Mouse (Mus musculus): ENCODE data around the gene Zfp142. TPM values are rescaled to one million over a fixed set of nuclear protein-coding genes. Genes with fewer than 3 reads are reported as not detected.

Zfp142 gene
- 10 to 100 TPM in 1 of 2 experiments, 1 to 10 TPM in 1; 8.1 to 15.5 TPM for total RNA-seq (2021)
- long read RNA-seq, experiment 1, partial matches to known transcripts: 2 of 3 reads
- long read RNA-seq, experiment 1, other reads (novel, unspliced or antisense): 1 of 3 reads
- long read RNA-seq, experiment 2, full-length matches to known transcripts: 1 of 2 reads
- long read RNA-seq, experiment 2, partial matches to known transcripts: 0 of 2 reads
- long read RNA-seq, experiment 2, other reads (novel, unspliced or antisense): 1 of 2 reads

- Histone ChIP-seq H3K4me3 (peak within 1 kb of the TSS; percentile 99), H3K27ac (peak within 1 kb of the TSS; percentile 96)
- TF ChIP-seq CTCF (IDR thresholded peaks at IDR 0.05): peak; percentile 17; the same call in 1 of the 2 replicates
- peak; percentile 99 for DNase-seq
- intact Hi-C loops (cut with DNase I): loop anchor here (5.0 to 10.0 kb wide), 4 partner anchors 81 to 729 kb away; partner anchors contain the start of genes Aamp, Cnot9, Dnpep and Pnkd
Observed at GRCm38 (mm10) chr1:74587773-74588445, at the start of gene Zfp142, which contains the start of gene Bcs1l. Zfp142 (minus strand) TSS chr1:74588246. Bcs1l (plus strand) TSS chr1:74588289.

DNA sequence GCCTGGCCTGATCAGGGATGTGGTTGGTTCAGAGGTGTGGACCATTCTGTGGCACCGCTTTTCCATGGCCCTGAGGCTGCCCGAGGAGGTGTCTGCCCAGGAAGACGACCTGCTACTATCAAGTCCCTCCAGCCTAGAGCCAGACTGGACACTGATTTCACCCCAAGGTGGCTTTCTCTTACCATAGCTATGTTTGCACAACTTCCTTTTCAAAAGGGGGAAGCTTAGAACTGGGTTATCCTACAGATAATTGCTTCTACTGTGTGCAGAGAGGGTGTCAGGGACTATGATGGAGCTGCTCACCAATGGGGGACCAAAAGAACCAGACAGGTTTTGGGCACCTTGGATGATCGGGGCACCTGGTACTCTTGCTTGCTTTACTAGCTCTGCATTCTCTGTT lies 44.7 kb upstream of the Zfp142 start:
- H3K4me3 ChIP-seq: no peak overlapping the region
- TF ChIP-seq CTCF (IDR thresholded peaks at IDR 0.05): no peak
- no peak overlapping the region for H3K27ac ChIP-seq
- DNase-seq: no peak
- intact Hi-C loops (cut with DNase I): no loop called here

DNA sequence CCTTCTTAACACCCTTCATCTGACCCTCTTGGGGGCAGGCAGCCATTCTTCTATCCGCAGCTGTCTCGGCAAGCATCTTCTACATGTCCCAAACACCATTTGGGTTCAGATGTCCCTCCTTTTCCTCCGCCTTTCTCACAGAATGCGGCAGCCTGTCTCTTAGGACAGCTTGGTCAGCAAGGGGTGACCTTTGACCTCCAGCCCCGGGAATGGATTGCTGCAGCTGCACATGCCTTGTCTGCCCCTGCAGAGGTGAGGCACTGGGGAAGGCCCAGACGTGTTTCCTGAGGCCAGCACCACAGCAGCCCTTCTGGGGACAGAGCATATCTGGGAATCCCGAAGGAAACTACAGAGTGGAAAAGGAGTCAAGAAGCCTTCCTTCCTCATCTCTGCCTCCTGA lies 40.0 kb upstream of the Zfp142 start:
- intact Hi-C loops (cut with DNase I): no loop called here

GRCm38 (mm10) chr1:74626076-74626475 lies 38.0 kb upstream of the Zfp142 start:
- DNase-seq: no peak
- TF ChIP-seq CTCF (IDR thresholded peaks at IDR 0.05): no peak
- H3K27ac ChIP-seq: no peak overlapping the region
- intact Hi-C loops (cut with DNase I): no loop called here
- H3K4me3 ChIP-seq: no peak overlapping the region

More for the DNA sequence above, 40.0 kb upstream of the Zfp142 start:
- H3K27ac ChIP-seq: no peak overlapping the region
- no peak for TF ChIP-seq CTCF (IDR thresholded peaks at IDR 0.05)
- no peak for DNase-seq
- H3K4me3 ChIP-seq: no peak overlapping the region

GRCm38 (mm10) chr1:74624183-74624582 lies 36.1 kb upstream of the Zfp142 start:
- DNase-seq: no peak
- Histone ChIP-seq H3K4me3 (no peak overlapping the region), H3K27ac (no peak overlapping the region)
- intact Hi-C loops (cut with DNase I): no loop called here
- TF ChIP-seq CTCF (IDR thresholded peaks at IDR 0.05): no peak

DNA sequence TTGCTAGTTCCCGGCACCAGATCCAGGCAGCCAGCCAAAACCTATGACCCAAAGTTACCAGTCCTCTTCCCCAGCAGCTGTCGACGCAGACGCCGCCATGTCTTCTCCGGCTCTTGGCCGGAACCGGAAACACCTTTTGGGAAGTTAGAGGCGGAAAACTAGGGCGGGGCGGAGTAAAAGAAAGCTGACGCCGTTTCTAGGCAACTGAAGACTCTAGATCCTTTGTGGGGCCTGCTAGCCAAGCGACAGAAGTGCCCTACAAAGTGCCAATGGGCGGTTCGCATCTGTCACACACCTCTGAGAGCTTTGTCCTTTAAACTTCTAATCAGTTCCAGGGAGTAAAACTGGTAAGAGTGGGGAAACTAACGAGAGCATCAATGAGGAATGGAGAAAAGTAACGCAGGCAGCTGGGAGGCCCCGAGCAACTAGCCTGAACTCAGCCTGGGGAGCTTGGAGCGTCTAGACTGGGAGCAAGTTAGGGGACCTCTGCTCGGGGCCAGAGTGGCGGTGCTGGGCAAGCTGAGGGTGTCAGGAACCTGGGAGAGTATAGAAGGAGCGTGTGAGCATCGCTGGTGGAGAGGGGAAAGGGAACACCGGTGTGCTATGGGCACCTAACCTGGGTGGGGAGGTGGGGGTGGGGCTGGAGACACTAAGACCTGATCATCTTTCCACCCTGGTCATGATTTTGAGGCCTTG lies 13.4 kb upstream of the Zfp142 start, which contains the start of the genes Rnf25 and Stk36:
Rnf25 (minus strand) TSS at position 131 of the 696 bp plus-strand sequence.
Stk36 (plus strand) TSS at position 179 of the 696 bp plus-strand sequence.
- intact Hi-C loops (cut with DNase I): no loop called here
- DNase-seq: peak; percentile 90
- Histone ChIP-seq H3K27ac (peak within 1 kb of the TSS; percentile 92), H3K4me3 (peak within 1 kb of the TSS; percentile 90)
- TF ChIP-seq CTCF (IDR thresholded peaks at IDR 0.05): no peak

DNA sequence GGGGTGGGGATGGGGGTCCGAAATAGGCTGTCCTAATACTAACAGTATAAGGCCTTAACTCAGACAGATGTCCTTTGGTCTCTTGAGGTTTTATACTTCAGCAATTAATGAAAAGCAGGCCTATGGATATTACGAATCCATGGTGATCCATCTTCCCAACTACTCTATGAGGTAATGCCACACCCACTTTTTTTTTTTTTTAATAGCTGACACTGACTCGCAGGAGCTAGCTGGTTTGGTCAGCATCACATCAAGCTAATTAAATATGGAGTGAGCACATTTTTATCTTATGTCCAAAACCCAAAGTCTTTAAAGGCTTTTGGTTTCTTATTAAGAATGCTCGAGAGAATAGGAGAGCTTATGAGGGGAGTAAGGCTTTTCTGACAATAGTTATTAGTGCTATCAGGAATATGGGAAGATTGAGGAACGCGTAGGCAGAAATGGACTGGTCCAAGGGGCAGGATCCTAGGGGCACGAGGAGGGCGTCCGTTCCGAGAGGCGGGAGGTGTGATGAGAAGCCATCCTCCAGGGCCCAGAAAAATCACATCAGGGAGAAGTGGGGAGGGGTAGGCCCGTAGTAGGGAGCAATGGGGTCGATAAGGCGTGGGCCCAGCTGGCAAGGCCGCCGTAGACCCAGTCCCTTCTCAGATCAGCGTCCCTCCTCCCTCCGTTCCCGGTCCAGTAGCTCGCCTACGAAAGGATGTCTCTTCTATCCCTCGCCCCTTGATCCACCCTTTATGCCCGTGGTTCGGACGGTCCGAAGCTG lies 12.6 kb upstream of the Zfp142 start:
- intact Hi-C loops (cut with DNase I): no loop called here
- peak overlapping the region; percentile 92 for H3K27ac ChIP-seq
- DNase-seq: no peak
- TF ChIP-seq CTCF (IDR thresholded peaks at IDR 0.05): no peak
- peak overlapping the region; percentile 90 for H3K4me3 ChIP-seq

GRCm38 (mm10) chr1:74594434-74594833 lies 6.4 kb upstream of the Zfp142 start:
- intact Hi-C loops (cut with DNase I): no loop called here
- DNase-seq: no peak
- TF ChIP-seq CTCF (IDR thresholded peaks at IDR 0.05): no peak
- no peak overlapping the region for H3K4me3 ChIP-seq
- no peak overlapping the region for H3K27ac ChIP-seq

DNA sequence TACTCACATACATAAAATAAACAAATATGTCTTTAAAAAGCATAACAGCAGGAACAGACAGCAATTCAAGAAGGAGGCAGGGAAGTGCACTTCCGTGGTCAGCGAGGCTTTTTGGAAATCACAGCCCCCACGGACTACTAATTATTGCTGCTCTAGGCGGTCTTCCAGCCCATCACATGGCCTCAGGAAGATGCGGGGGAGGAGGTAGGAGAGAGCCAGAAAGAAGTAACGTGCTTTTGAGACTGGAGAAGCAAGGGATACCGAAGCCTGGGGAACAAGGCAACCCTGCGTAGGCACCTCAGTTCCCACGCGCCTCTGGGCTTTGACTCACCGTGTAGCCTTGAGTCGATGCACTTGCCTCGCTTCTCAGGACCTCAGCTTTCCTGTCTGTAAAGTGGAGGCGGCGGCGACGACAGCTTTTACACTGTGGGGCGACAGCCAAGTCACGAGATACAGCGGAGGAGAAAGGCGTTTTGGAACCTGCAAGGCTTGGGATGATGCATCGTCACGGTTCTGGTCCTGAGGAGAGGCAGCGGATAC lies 743 bp downstream of the Zfp142 start:
- peak; percentile 40 for DNase-seq
- no peak for TF ChIP-seq CTCF (IDR thresholded peaks at IDR 0.05)
- intact Hi-C loops (cut with DNase I): loop anchor here (5.0 to 10.0 kb wide), 4 partner anchors 80 to 730 kb away; partner anchors contain the start of genes Aamp, Cnot9, Dnpep and Pnkd
- Histone ChIP-seq H3K27ac (peak overlapping the region; percentile 96), H3K4me3 (peak overlapping the region; percentile 99)

GRCm38 (mm10) chr1:74584616-74585398 lies 3.2 kb downstream of the Zfp142 start:
- peak; percentile 61 for DNase-seq
- Histone ChIP-seq H3K4me3 (peak overlapping the region; percentile 39), H3K27ac (peak overlapping the region; percentile 96)
- no peak for TF ChIP-seq CTCF (IDR thresholded peaks at IDR 0.05)
- intact Hi-C loops (cut with DNase I): loop anchor here (5.0 to 10.0 kb wide), 4 partner anchors 78 to 732 kb away; partner anchors contain the start of genes Aamp, Cnot9, Dnpep and Pnkd

- intact Hi-C loops (cut with DNase I): loop anchor here (10.0 kb wide), 1 partner anchor 298 kb away; the partner anchor contains the start of genes Aamp and Pnkd
Observed at GRCm38 (mm10) chr1:74582621-74583020, 5.4 kb downstream of the Zfp142 start.

More at GRCm38 (mm10) chr1:74582621-74583020, 5.4 kb downstream of the Zfp142 start:
- Histone ChIP-seq H3K27ac (no peak overlapping the region), H3K4me3 (no peak overlapping the region)
- no peak for DNase-seq
- TF ChIP-seq CTCF (IDR thresholded peaks at IDR 0.05): no peak

Data from gastrocnemius, adult 2 months (tissue).